In the genomic region with DNA sequence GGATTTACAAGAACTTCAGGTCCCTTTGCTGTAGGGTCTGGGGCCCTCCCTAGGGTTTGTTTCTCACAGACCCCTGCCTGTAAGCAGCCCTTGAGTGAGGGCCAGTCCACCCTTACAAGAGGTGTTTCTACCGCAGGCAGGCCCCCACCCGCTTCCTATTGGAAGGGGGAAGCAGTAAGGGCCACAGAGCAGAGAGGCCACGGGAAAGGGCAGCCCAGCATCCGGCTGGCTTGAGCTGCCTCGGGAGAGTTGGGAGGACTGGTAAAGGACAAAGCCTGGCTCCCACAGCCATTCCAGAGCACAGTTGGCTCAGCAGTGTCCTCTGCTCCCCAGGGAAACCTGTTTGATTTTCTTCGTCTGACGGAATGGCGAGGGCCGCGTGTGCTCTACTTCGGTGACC, we compare ENCODE assay signal across 13 mouse cellular contexts. TPM values are rescaled to one million over a fixed set of nuclear protein-coding genes. Genes with fewer than 3 reads are reported as not detected.
DNase-seq lines count a peak whose midpoint lies in the region; ATAC-seq and TF ChIP-seq lines count a peak whose summit lies in the region.
"Had no signal": no experiment of that assay in that cellular context is flagged by ENCODE, and none has a peak within 500 bp of the region (broad histone marks: within the 10 kb centered on the region; RNA-seq: fewer than 3 reads in every experiment).

No protein-coding gene starts in this region.

- peaks cover 8% of the 10 kb centered on the region for H3K4me1 ChIP-seq in forebrain, embryonic 12.5 days
- peaks cover 20% of the 10 kb centered on the region for H3K4me1 ChIP-seq in forebrain, embryonic 16.5 days (replicated peaks; ENCODE audit: control insufficient read depth, insufficient read depth, low read length)
- H3K4me1 ChIP-seq in lung, embryonic 14.5 days (ENCODE audit: insufficient read depth): peaks cover 5% of the 10 kb centered on the region
- H3K4me1 ChIP-seq in lung, adult 2 months (ENCODE audit: control insufficient read depth, insufficient read depth, low read length): no peaks in the 10 kb centered on the region
- no peaks in the 10 kb centered on the region for H3K4me1 ChIP-seq in kidney, adult 2 months (ENCODE audit: control insufficient read depth, insufficient read depth, low read length)

- 78% methylated on average over 11 of the region's 11 CpGs for WGBS in forebrain, embryonic 12.5 days
- WGBS in forebrain, embryonic 16.5 days: 82% methylated on average over 11 of the region's 11 CpGs
- 80% methylated on average over 11 of the region's 11 CpGs for WGBS in lung, embryonic 14.5 days
- WGBS in lung, adult 2 months: 68% methylated on average over 11 of the region's 11 CpGs
- WGBS in kidney, adult 2 months: 54% methylated on average over 11 of the region's 11 CpGs

- TF ChIP-seq POLR2A in lung, adult 2 months (IDR thresholded peaks at IDR 0.05; ENCODE audit: borderline replicate concordance, extremely low read depth, low read depth, low read length): no peak
- no peak for TF ChIP-seq POLR2A in kidney, adult 2 months (IDR thresholded peaks at IDR 0.05; ENCODE audit: low read depth, low read length)

- no peak for TF ChIP-seq CTCF in lung, embryonic 14.5 days (IDR thresholded peaks at IDR 0.05; ENCODE audit: low read depth)
- TF ChIP-seq CTCF in lung, adult 2 months (IDR thresholded peaks at IDR 0.05; ENCODE audit: insufficient read depth, low read length): no peak
- no peak for TF ChIP-seq CTCF in kidney, adult 2 months (conservative IDR thresholded peaks at IDR 0.05; ENCODE audit: insufficient read depth, insufficient read length, low read depth, low read length)

- H3K4me2 ChIP-seq in forebrain, embryonic 12.5 days: no peak overlapping the region
- no peak overlapping the region for H3K4me2 ChIP-seq in forebrain, embryonic 16.5 days (ENCODE audit: low read length)
- no peak overlapping the region for H3K4me2 ChIP-seq in lung, embryonic 14.5 days
- H3K4me2 ChIP-seq: intestine, embryonic 15.5 days; limb, embryonic 12.5 days; stomach, embryonic 15.5 days had no signal

- ATAC-seq in forebrain, embryonic 12.5 days (ENCODE audit: low FRiP score): no peak
- no peak for ATAC-seq in forebrain, embryonic 16.5 days
- ATAC-seq in lung, embryonic 14.5 days (ENCODE audit: insufficient read depth): no peak
- ATAC-seq: intestine, embryonic 15.5 days had no signal

- no peaks in the 10 kb centered on the region for H3K9me3 ChIP-seq in forebrain, embryonic 12.5 days
- no peaks in the 10 kb centered on the region for H3K9me3 ChIP-seq in forebrain, embryonic 16.5 days (ENCODE audit: control insufficient read depth, low read length)
- H3K9me3 ChIP-seq in lung, embryonic 14.5 days (ENCODE audit: low read depth, low read length): no peaks in the 10 kb centered on the region
- H3K9me3 ChIP-seq: intestine, embryonic 15.5 days; limb, embryonic 12.5 days; stomach, embryonic 15.5 days had no signal

- no peak overlapping the region for H3K4me3 ChIP-seq in forebrain, embryonic 12.5 days (replicated peaks)
- no peak overlapping the region for H3K4me3 ChIP-seq in forebrain, embryonic 16.5 days (replicated peaks; ENCODE audit: low read length)
- H3K4me3 ChIP-seq in lung, embryonic 14.5 days (ENCODE audit: low read depth, low read length): no peak overlapping the region
- no peak overlapping the region for H3K4me3 ChIP-seq in lung, adult 2 months (replicated peaks; ENCODE audit: extremely low read depth, low read depth, low read length)
- H3K4me3 ChIP-seq in kidney, adult 2 months (ENCODE audit: insufficient read depth, low read depth, low read length): no peak overlapping the region
- H3K4me3 ChIP-seq: intestine, embryonic 15.5 days; limb, embryonic 12.5 days; stomach, embryonic 15.5 days had no signal

- peaks cover 88% of the 10 kb centered on the region for H3K36me3 ChIP-seq in forebrain, embryonic 12.5 days (replicated peaks)
- no peaks in the 10 kb centered on the region; the same call in 1 of the 2 replicates for H3K36me3 ChIP-seq in forebrain, embryonic 16.5 days (ENCODE audit: control insufficient read depth, insufficient read depth)
- peaks cover 94% of the 10 kb centered on the region for H3K36me3 ChIP-seq in lung, embryonic 14.5 days (ENCODE audit: insufficient read depth)
- H3K36me3 ChIP-seq in kidney, adult 2 months (ENCODE audit: control insufficient read depth, insufficient read depth, low read length): no peaks in the 10 kb centered on the region

- no peaks in the 10 kb centered on the region for H3K27me3 ChIP-seq in forebrain, embryonic 12.5 days
- H3K27me3 ChIP-seq in forebrain, embryonic 16.5 days (replicated peaks; ENCODE audit: control insufficient read depth, insufficient read depth, low read length): no peaks in the 10 kb centered on the region
- no peaks in the 10 kb centered on the region for H3K27me3 ChIP-seq in lung, embryonic 14.5 days (ENCODE audit: insufficient read depth, low read length)
- no peaks in the 10 kb centered on the region for H3K27me3 ChIP-seq in kidney, adult 2 months (replicated peaks; ENCODE audit: control insufficient read depth, insufficient read depth, low read length)
- H3K27me3 ChIP-seq: intestine, embryonic 15.5 days; limb, embryonic 12.5 days; stomach, embryonic 15.5 days had no signal

- H3K27ac ChIP-seq in forebrain, embryonic 12.5 days: 0 out of 2 replicates have a peak overlapping the region, but pooled peaks have one; percentile 13
- H3K27ac ChIP-seq in forebrain, embryonic 16.5 days (ENCODE audit: low read length): no peak overlapping the region
- H3K27ac ChIP-seq in lung, embryonic 14.5 days (ENCODE audit: low read depth): peak overlapping the region; percentile 40; the same call in 1 of the 2 replicates
- peak overlapping the region; percentile 42; the same call in 1 of the 2 replicates for H3K27ac ChIP-seq in kidney, adult 2 months (ENCODE audit: insufficient read depth, low read depth, low read length)
- H3K27ac ChIP-seq: intestine, embryonic 15.5 days; limb, embryonic 12.5 days; stomach, embryonic 15.5 days had no signal

- DNase-seq in lung, embryonic 14.5 days: peak; percentile 38
- DNase-seq in lung, adult 2 months: no peak
- peak; percentile 72 for DNase-seq in kidney, adult 2 months
- peak; percentile 22 for DNase-seq in lung, postnatal 14 days
- DNase-seq in Muller cell, postnatal 12 days (ENCODE audit: inconsistent ontology term): no peak
- DNase-seq in embryo, embryonic 10.5 days (ENCODE audit: low spot score): no peak
- DNase-seq: midbrain, embryonic 14.5 days; retina, postnatal 1 day had no signal

- no peak overlapping the region for H3K9ac ChIP-seq in forebrain, embryonic 12.5 days
- H3K9ac ChIP-seq in forebrain, embryonic 16.5 days (replicated peaks; ENCODE audit: low read depth, low read length): no peak overlapping the region
- no peak overlapping the region; the same call in 1 of the 2 replicates for H3K9ac ChIP-seq in lung, embryonic 14.5 days
- H3K9ac ChIP-seq: intestine, embryonic 15.5 days; limb, embryonic 12.5 days; stomach, embryonic 15.5 days had no signal

RNA-seq across cellular contexts. Expression of gene Nt5dc2, which starts 6.9 kb away (rescaled TPM):
- polyA plus RNA-seq in forebrain, embryonic 12.5 days (2016; fragmentation: Nextera tagmentation; extraction: Ambion mirVana): 406 and 410 TPM in 2 replicates
- 146 and 165 TPM in 2 replicates for polyA plus RNA-seq in forebrain, embryonic 16.5 days (2015; fragmentation: Nextera tagmentation; extraction: Ambion mirVana)
- 476 and 510 TPM in 2 replicates for polyA plus RNA-seq in lung, embryonic 14.5 days (2014; fragmentation: Nextera tagmentation; extraction: Ambion mirVana)
- 147 and 266 TPM in 2 replicates for polyA plus RNA-seq in lung, adult 2 months (2012; rRNA removed)
- 56.2 and 62.4 TPM in 2 replicates for polyA plus RNA-seq in kidney, adult 2 months (2012; rRNA removed)

RNA-seq across cellular contexts. Expression of gene Smim4, which starts 9.0 kb away (rescaled TPM):
- 54.6 and 67.9 TPM in 2 replicates for polyA plus RNA-seq in forebrain, embryonic 12.5 days (2016; fragmentation: Nextera tagmentation; extraction: Ambion mirVana)
- 62.7 and 64.1 TPM in 2 replicates for polyA plus RNA-seq in forebrain, embryonic 16.5 days (2015; fragmentation: Nextera tagmentation; extraction: Ambion mirVana)
- polyA plus RNA-seq in lung, embryonic 14.5 days (2014; fragmentation: Nextera tagmentation; extraction: Ambion mirVana): 60.9 and 74.3 TPM in 2 replicates
- polyA plus RNA-seq in lung, adult 2 months (2012; rRNA removed): 58.1 and 70.0 TPM in 2 replicates
- 128 and 158 TPM in 2 replicates for polyA plus RNA-seq in kidney, adult 2 months (2012; rRNA removed)

RNA-seq across cellular contexts. Expression of gene Stab1, which starts 30.6 kb away (rescaled TPM):
- polyA plus RNA-seq in forebrain, embryonic 12.5 days (2016; fragmentation: Nextera tagmentation; extraction: Ambion mirVana): 23.1 and 26.1 TPM in 2 replicates
- polyA plus RNA-seq in forebrain, embryonic 16.5 days (2015; fragmentation: Nextera tagmentation; extraction: Ambion mirVana): 13.0 and 13.9 TPM in 2 replicates
- 64.4 and 71.3 TPM in 2 replicates for polyA plus RNA-seq in lung, embryonic 14.5 days (2014; fragmentation: Nextera tagmentation; extraction: Ambion mirVana)
- 114 and 136 TPM in 2 replicates for polyA plus RNA-seq in lung, adult 2 months (2012; rRNA removed)
- 41.5 and 46.8 TPM in 2 replicates for polyA plus RNA-seq in kidney, adult 2 months (2012; rRNA removed)

Comparison
In these comparisons a context has a peak if more than half of its experiments do, and no peak if none do; other contexts are left out.
1. DNase-seq: peak in lung, embryonic 14.5 days (single experiment), kidney, adult 2 months (single experiment) and lung, postnatal 14 days (single experiment); none in lung, adult 2 months (single experiment), Muller cell, postnatal 12 days (single experiment) and embryo, embryonic 10.5 days (single experiment).